Mouse (Mus musculus) macrophage (primary cell): Measurements from ENCODE around the gene Nlgn1. TPM values are rescaled to one million over a fixed set of nuclear protein-coding genes. Genes with fewer than 3 reads are reported as not detected.

Experiments
- H3K27ac ChIP-seq: fragments of 350-480 bp; formaldehyde crosslinking; 2 replicates; pipeline ENCODE4 v1.9.0; 2021
- H3K36me3 ChIP-seq: fragments of 350-480 bp; formaldehyde crosslinking; 2 replicates; pipeline ENCODE4 v1.9.0; 2021; ENCODE audit errors: inconsistent target
- H3K4me3 ChIP-seq: fragments of 350-480 bp; formaldehyde crosslinking; 2 replicates; pipeline ENCODE4 v1.9.0; 2021; ENCODE audit errors: inconsistent target
- H3K79me2 ChIP-seq: fragments of 350-480 bp; formaldehyde crosslinking; 2 replicates; pipeline ENCODE4 v1.9.0; 2021; ENCODE audit errors: inconsistent target
- WGBS: methylation state at CpG from one replicate; pipeline ENCODE4 v1.1.7; 2026; ENCODE audit warnings: inconsistent platforms; ENCODE audit not compliant: missing documents; 5-methylcytosine and 5-hydroxymethylcytosine counted together
- polyA plus RNA-seq: library from polyadenylated mRNA; stranded (reverse); fragments of 250-400 nt; gene quantifications from 3 replicates; pipeline ENCODE4 v1.2.4, GENCODE M21; 2018; ENCODE audit warnings: inconsistent platforms

The Nlgn1 gene
- polyA plus RNA-seq, 1 experiment from 2014 or later, result not detected

DNA sequence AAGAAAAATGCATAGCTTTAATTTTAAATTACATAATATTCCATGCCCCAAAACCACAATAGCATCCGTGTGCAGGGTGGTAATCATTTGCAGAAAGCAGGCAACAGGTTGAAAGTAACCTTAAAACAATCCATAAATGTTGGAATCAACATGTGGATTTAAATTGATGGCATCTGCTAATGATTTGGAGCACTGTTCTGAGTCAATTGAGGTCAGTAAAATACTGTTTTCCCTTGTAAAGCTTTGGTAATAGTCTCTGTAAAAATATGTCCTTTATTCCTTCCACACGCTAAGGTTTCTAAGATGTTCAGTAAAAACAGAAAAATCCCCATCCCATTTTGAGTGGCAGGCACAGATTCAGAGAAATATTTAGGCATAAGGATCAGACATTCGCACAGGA lies 888.6 kb downstream of the Nlgn1 start:
- no peaks in the 10 kb centered on the region for H3K36me3 ChIP-seq
- H3K4me3 ChIP-seq, result no peak overlapping the region
- no peak overlapping the region for H3K27ac ChIP-seq
- no peaks in the 10 kb centered on the region for H3K79me2 ChIP-seq
- 83% methylated on average over 3 of the region's 3 CpGs for whole genome bisulfite sequencing

DNA sequence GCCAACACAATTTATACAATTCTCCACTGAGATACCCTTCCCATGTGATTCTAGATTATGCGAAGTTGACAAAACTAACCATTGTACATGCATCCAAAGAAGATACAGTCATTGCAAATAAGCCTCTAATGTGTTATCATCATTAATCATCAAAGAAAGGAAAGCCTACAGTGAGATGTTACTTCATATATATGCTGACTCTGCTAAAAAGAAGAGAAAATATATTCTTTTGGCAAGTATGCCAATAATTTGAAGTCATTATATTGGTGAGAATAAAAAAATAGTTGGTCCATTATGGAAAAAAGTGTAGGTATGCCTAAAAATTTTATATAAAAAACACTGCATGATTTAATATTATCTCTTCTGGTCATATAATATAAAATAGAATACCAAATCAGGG lies 889.6 kb downstream of the Nlgn1 start:
- Histone ChIP-seq H3K27ac (no peak overlapping the region), H3K36me3 (no peaks in the 10 kb centered on the region)

DNA sequence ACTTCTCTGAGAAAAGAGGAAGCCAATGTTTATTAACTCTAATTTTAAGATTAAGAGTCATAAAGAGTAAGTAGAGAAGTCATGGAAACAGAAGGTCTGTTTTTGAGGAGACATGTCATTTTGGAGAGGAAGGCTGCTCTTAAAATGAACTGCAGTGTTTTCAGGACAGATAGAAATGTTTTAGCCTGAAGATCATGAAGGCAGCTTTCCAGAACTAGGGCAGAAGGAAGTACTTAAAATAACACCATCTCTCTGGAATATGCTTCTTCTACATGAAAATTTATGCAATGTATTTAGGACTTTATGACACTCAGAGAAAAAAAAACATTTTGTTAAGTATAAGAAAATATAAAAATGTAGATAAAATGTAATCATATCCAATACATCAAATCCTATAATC lies 905.3 kb downstream of the Nlgn1 start:
- H3K79me2 ChIP-seq, result no peaks in the 10 kb centered on the region
- no peaks in the 10 kb centered on the region for H3K36me3 ChIP-seq
- H3K4me3 ChIP-seq, result no peak overlapping the region
- no peak overlapping the region for H3K27ac ChIP-seq

More for the DNA sequence above, 889.6 kb downstream of the Nlgn1 start:
- 100% methylated on average over 1 of the region's 1 CpGs for WGBS
- no peaks in the 10 kb centered on the region for H3K79me2 ChIP-seq
- H3K4me3 ChIP-seq, result no peak overlapping the region

DNA sequence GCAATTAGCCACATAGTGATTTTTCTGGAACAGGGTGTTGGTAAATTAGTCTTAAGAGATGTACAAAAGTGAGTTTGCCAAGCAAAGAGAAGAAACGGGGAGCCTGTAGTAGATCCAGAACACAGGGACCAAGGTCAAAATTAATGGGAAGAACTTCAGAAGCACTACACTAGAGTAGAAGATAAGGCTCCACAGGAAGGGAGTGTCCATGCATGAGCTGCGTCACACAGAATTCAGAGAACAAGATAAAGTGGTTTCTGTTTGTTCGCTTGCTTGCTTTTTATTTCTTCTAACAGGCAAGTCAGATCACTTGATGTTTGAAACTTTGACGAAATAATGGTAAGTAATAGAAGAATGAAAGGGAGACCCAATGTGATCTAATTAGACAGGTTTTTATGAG lies 920.3 kb downstream of the Nlgn1 start:
- no peaks in the 10 kb centered on the region for H3K36me3 ChIP-seq
- WGBS, result 78% methylated on average over 4 of the region's 4 CpGs
- H3K79me2 ChIP-seq, result no peaks in the 10 kb centered on the region
- no peak overlapping the region for H3K27ac ChIP-seq
- H3K4me3 ChIP-seq, result no peak overlapping the region
